Mouse (Mus musculus): ENCODE measurements at regions not wholly inside any gene's neighbourhood (a gene's known extent, or its start where the extent isn't known, plus 50 kb on each side); places are given as distances from the start of the nearest gene placed in this dataset.

GRCm38 (mm10) chr2:169431516-169431915 lies 156.0 kb downstream of the Gm11011 start:
- Histone ChIP-seq H3K27me3 (ENCODE audit: low read depth, poor library complexity, severe bottlenecking) (no peaks in the 10 kb centered on the region), H3K4me1 (peaks cover 3% of the 10 kb centered on the region; the same call in 1 of the 2 replicates), H3K9me3 (replicated peaks) (no peaks in the 10 kb centered on the region), H3K27ac (no peak overlapping the region), H3K4me3 (no peak overlapping the region), H3K36me3 (no peaks in the 10 kb centered on the region)
- WGBS: 94% methylated on average over 8 of the region's 8 CpGs
- no peak for DNase-seq (ENCODE audit: low spot score)

- H3K27ac ChIP-seq: no peak overlapping the region
- H3K4me3 ChIP-seq: no peak overlapping the region
- H3K36me3 ChIP-seq: no peaks in the 10 kb centered on the region
- no peaks in the 10 kb centered on the region for H3K9me3 ChIP-seq (replicated peaks)
- H3K27me3 ChIP-seq (ENCODE audit: low read depth, poor library complexity, severe bottlenecking): no peaks in the 10 kb centered on the region
- 92% methylated on average over 7 of the region's 7 CpGs for WGBS
- no peak for DNase-seq (ENCODE audit: low spot score)
- peaks cover 3% of the 10 kb centered on the region; the same call in 1 of the 2 replicates for H3K4me1 ChIP-seq
Observed at GRCm38 (mm10) chr2:169429411-169429810, 158.1 kb downstream of the Gm11011 start.

GRCm38 (mm10) chr2:169424166-169424920 lies 163.2 kb downstream of the Gm11011 start:
- Histone ChIP-seq H3K36me3 (no peaks in the 10 kb centered on the region), H3K27ac (no peak overlapping the region), H3K9me3 (replicated peaks) (no peaks in the 10 kb centered on the region), H3K4me1 (peaks cover 3% of the 10 kb centered on the region; the same call in 1 of the 2 replicates), H3K27me3 (ENCODE audit: low read depth, poor library complexity, severe bottlenecking) (no peaks in the 10 kb centered on the region), H3K4me3 (no peak overlapping the region)
- WGBS: 80% methylated on average over 12 of the region's 12 CpGs
- no peak for DNase-seq (ENCODE audit: low spot score)

GRCm38 (mm10) chr2:169412361-169412760 lies 175.2 kb downstream of the Gm11011 start:
- no peaks in the 10 kb centered on the region for H3K36me3 ChIP-seq
- WGBS: 65% methylated on average over 6 of the region's 6 CpGs
- H3K27me3 ChIP-seq (ENCODE audit: low read depth, poor library complexity, severe bottlenecking): no peaks in the 10 kb centered on the region
- peaks cover 18% of the 10 kb centered on the region for H3K4me1 ChIP-seq
- no peak overlapping the region for H3K27ac ChIP-seq
- H3K4me3 ChIP-seq: no peak overlapping the region
- DNase-seq (ENCODE audit: low spot score): no peak
- H3K9me3 ChIP-seq (replicated peaks): no peaks in the 10 kb centered on the region

GRCm38 (mm10) chr2:169410080-169410479 lies 177.5 kb downstream of the Gm11011 start:
- Histone ChIP-seq H3K36me3 (no peaks in the 10 kb centered on the region), H3K9me3 (replicated peaks) (no peaks in the 10 kb centered on the region), H3K4me1 (peaks cover 24% of the 10 kb centered on the region), H3K27ac (no peak overlapping the region), H3K27me3 (ENCODE audit: low read depth, poor library complexity, severe bottlenecking) (no peaks in the 10 kb centered on the region), H3K4me3 (no peak overlapping the region)
- WGBS: 40% methylated on average over 3 of the region's 3 CpGs
- DNase-seq (ENCODE audit: low spot score): no peak

- peak; percentile 50 for DNase-seq (ENCODE audit: low spot score)
- H3K4me3 ChIP-seq: no peak overlapping the region
- no peaks in the 10 kb centered on the region for H3K27me3 ChIP-seq (ENCODE audit: low read depth, poor library complexity, severe bottlenecking)
- peak overlapping the region; percentile 22 for H3K27ac ChIP-seq
- peaks cover 12% of the 10 kb centered on the region for H3K4me1 ChIP-seq
- 33% methylated on average over 5 of the region's 6 CpGs for WGBS
- H3K36me3 ChIP-seq: no peaks in the 10 kb centered on the region
- no peaks in the 10 kb centered on the region for H3K9me3 ChIP-seq (replicated peaks)
Observed at GRCm38 (mm10) chr2:169404908-169405690, 182.4 kb downstream of the Gm11011 start.

GRCm38 (mm10) chr2:169397758-169398157 lies 189.8 kb downstream of the Gm11011 start:
- Histone ChIP-seq H3K27me3 (ENCODE audit: low read depth, poor library complexity, severe bottlenecking) (no peaks in the 10 kb centered on the region), H3K4me3 (no peak overlapping the region), H3K9me3 (replicated peaks) (no peaks in the 10 kb centered on the region), H3K27ac (0 out of 2 replicates have a peak overlapping the region, but pooled peaks have one; percentile 31), H3K4me1 (peaks cover 22% of the 10 kb centered on the region), H3K36me3 (no peaks in the 10 kb centered on the region)
- 22% methylated on average over 6 of the region's 6 CpGs for WGBS
- DNase-seq (ENCODE audit: low spot score): no peak

- Histone ChIP-seq H3K27me3 (ENCODE audit: low read depth, poor library complexity, severe bottlenecking) (no peaks in the 10 kb centered on the region), H3K4me3 (no peak overlapping the region), H3K36me3 (no peaks in the 10 kb centered on the region), H3K9me3 (replicated peaks) (no peaks in the 10 kb centered on the region), H3K27ac (peak overlapping the region; percentile 14; the same call in 1 of the 2 replicates), H3K4me1 (peaks cover 22% of the 10 kb centered on the region)
- 75% methylated on average over 4 of the region's 4 CpGs for WGBS
- DNase-seq (ENCODE audit: low spot score): no peak
Observed at GRCm38 (mm10) chr2:169397013-169397412, 190.5 kb downstream of the Gm11011 start.

GRCm38 (mm10) chr2:169396294-169396693 lies 191.3 kb downstream of the Gm11011 start:
- Histone ChIP-seq H3K27ac (no peak overlapping the region), H3K4me1 (peaks cover 22% of the 10 kb centered on the region), H3K27me3 (ENCODE audit: low read depth, poor library complexity, severe bottlenecking) (no peaks in the 10 kb centered on the region), H3K36me3 (no peaks in the 10 kb centered on the region), H3K9me3 (replicated peaks) (no peaks in the 10 kb centered on the region), H3K4me3 (no peak overlapping the region)
- DNase-seq (ENCODE audit: low spot score): no peak
- WGBS: 89% methylated on average over 4 of the region's 4 CpGs

- 82% methylated on average over 4 of the region's 4 CpGs for WGBS
- H3K9me3 ChIP-seq (replicated peaks): no peaks in the 10 kb centered on the region
- H3K27ac ChIP-seq: no peak overlapping the region
- no peak for DNase-seq (ENCODE audit: low spot score)
- peaks cover 13% of the 10 kb centered on the region for H3K4me1 ChIP-seq
- H3K4me3 ChIP-seq: no peak overlapping the region
- no peaks in the 10 kb centered on the region for H3K36me3 ChIP-seq
- H3K27me3 ChIP-seq (ENCODE audit: low read depth, poor library complexity, severe bottlenecking): no peaks in the 10 kb centered on the region
Observed at GRCm38 (mm10) chr2:169389611-169390010, 197.9 kb downstream of the Gm11011 start.

GRCm38 (mm10) chr2:169388569-169388968 lies 199.0 kb downstream of the Gm11011 start:
- no peak overlapping the region for H3K27ac ChIP-seq
- H3K27me3 ChIP-seq (ENCODE audit: low read depth, poor library complexity, severe bottlenecking): no peaks in the 10 kb centered on the region
- 82% methylated on average over 8 of the region's 8 CpGs for WGBS
- DNase-seq (ENCODE audit: low spot score): no peak
- H3K9me3 ChIP-seq (replicated peaks): no peaks in the 10 kb centered on the region
- H3K4me1 ChIP-seq: peaks cover 13% of the 10 kb centered on the region
- no peaks in the 10 kb centered on the region for H3K36me3 ChIP-seq
- no peak overlapping the region for H3K4me3 ChIP-seq

GRCm38 (mm10) chr2:169387765-169388518 lies 199.6 kb downstream of the Gm11011 start:
- Histone ChIP-seq H3K4me3 (no peak overlapping the region), H3K27ac (no peak overlapping the region), H3K4me1 (peaks cover 13% of the 10 kb centered on the region), H3K27me3 (ENCODE audit: low read depth, poor library complexity, severe bottlenecking) (no peaks in the 10 kb centered on the region), H3K9me3 (replicated peaks) (no peaks in the 10 kb centered on the region), H3K36me3 (no peaks in the 10 kb centered on the region)
- no peak for DNase-seq (ENCODE audit: low spot score)
- 53% methylated on average over 23 of the region's 23 CpGs for WGBS

Measured in limb, embryonic 10.5 days (tissue).